Mouse (Mus musculus) midbrain, embryonic 15.5 days (tissue): ENCODE data around the gene Rrp12. TPM values are rescaled to one million over a fixed set of nuclear protein-coding genes. Genes with fewer than 3 reads are reported as not detected.
"Not testable (repeated sequence)": the region's sequence is repeated elsewhere in the genome, so short reads cannot be mapped to it uniquely, and the experiment has no call there.

ENCODE experiments used
- ATAC-seq: fragments of 200-750 bp; cut with Nextera tagmentation; replicated peaks from 2 replicates; pipeline ENCODE4 v1.8.0; 2017; ENCODE audit warnings: moderate TSS enrichment
- H3K27ac ChIP-seq: fragments of 300-500 bp; sonication (generic); 2 replicates; pipeline ENCODE4 v1.5.1; 2015; ENCODE audit warnings: mild to moderate bottlenecking, inconsistent platforms
- H3K27me3 ChIP-seq: fragments of 300-500 bp; sonication (generic); replicated peaks from 2 replicates; pipeline ENCODE4 v1.6.1; 2015; ENCODE audit warnings: inconsistent platforms
- H3K36me3 ChIP-seq: fragments of 300-500 bp; sonication (generic); replicated peaks from 2 replicates; pipeline ENCODE4 v1.6.1; 2015; ENCODE audit warnings: inconsistent platforms
- H3K4me1 ChIP-seq: fragments of 300-500 bp; sonication (generic); 2 replicates; pipeline ENCODE4 v1.6.1; 2015; ENCODE audit warnings: inconsistent platforms
- H3K4me2 ChIP-seq: fragments of 300-500 bp; sonication (generic); 2 replicates; pipeline ENCODE4 v1.6.1; 2015; ENCODE audit warnings: inconsistent platforms, mild to moderate bottlenecking, moderate library complexity
- H3K4me3 ChIP-seq: fragments of 300-500 bp; sonication (generic); 2 replicates; pipeline ENCODE4 v1.5.1; 2015; ENCODE audit warnings: mild to moderate bottlenecking, inconsistent platforms
- H3K9ac ChIP-seq: fragments of 300-500 bp; sonication (generic); 2 replicates; pipeline ENCODE4 v1.6.1; 2015; ENCODE audit warnings: mild to moderate bottlenecking, inconsistent platforms
- H3K9me3 ChIP-seq: fragments of 300-500 bp; sonication (generic); 2 replicates; pipeline ENCODE4 v1.6.1; 2016; ENCODE audit warnings: inconsistent platforms
- WGBS: fragments of 180-500 bp; shearing (Covaris S2); methylation state at CpG from one replicate; pipeline ENCODE4 v1.1.7; 2015; ENCODE audit warnings: mixed read lengths; 5-methylcytosine and 5-hydroxymethylcytosine counted together
- polyA plus RNA-seq: library from polyadenylated mRNA; unstranded; fragments of >200 nt; fragmentation: Nextera tagmentation; extraction: Ambion mirVana; gene quantifications from 2 replicates; pipeline ENCODE4 v1.2.1, GENCODE M21; 2015

Rrp12 gene
- polyA plus RNA-seq, 1 experiment from 2014 or later: 18.5 TPM

GRCm38 (mm10) chr19:41857086-41857762 lies 38.7 kb downstream of the Rrp12 start:
- peaks cover 9% of the 10 kb centered on the region; the same call in 1 of the 2 replicates for H3K36me3 ChIP-seq
- H3K4me2 ChIP-seq: no peak overlapping the region
- H3K9me3 ChIP-seq: no peaks in the 10 kb centered on the region
- H3K27me3 ChIP-seq: no peaks in the 10 kb centered on the region
- no peak overlapping the region for H3K4me3 ChIP-seq
- WGBS: 93% methylated on average over 5 of the region's 5 CpGs
- no peaks in the 10 kb centered on the region for H3K4me1 ChIP-seq
- ATAC-seq: no peak
- no peak overlapping the region for H3K27ac ChIP-seq
- H3K9ac ChIP-seq: no peak overlapping the region

GRCm38 (mm10) chr19:41852423-41852822 lies 43.5 kb downstream of the Rrp12 start:
- Histone ChIP-seq H3K9ac (no peak overlapping the region), H3K4me1 (peaks cover 18% of the 10 kb centered on the region), H3K4me3 (no peak overlapping the region), H3K27me3 (no peaks in the 10 kb centered on the region), H3K4me2 (no peak overlapping the region), H3K36me3 (no peaks in the 10 kb centered on the region), H3K9me3 (no peaks in the 10 kb centered on the region), H3K27ac (no peak overlapping the region)
- ATAC-seq: no peak
- 96% methylated on average over 4 of the region's 4 CpGs for WGBS

- Histone ChIP-seq H3K27ac (peak overlapping the region; percentile 74), H3K4me2 (peak overlapping the region; percentile 25; the same call in 1 of the 2 replicates), H3K9me3 (no peaks in the 10 kb centered on the region), H3K36me3 (no peaks in the 10 kb centered on the region), H3K4me1 (peaks cover 27% of the 10 kb centered on the region), H3K9ac (peak overlapping the region; percentile 17; the same call in 1 of the 2 replicates), H3K27me3 (no peaks in the 10 kb centered on the region), H3K4me3 (no peak overlapping the region)
- no peak for ATAC-seq
- 15% methylated on average over 14 of the region's 14 CpGs for WGBS
Measured at GRCm38 (mm10) chr19:41850719-41851543, 45.0 kb downstream of the Rrp12 start.

- no peak for ATAC-seq
- 12% methylated on average over 6 of the region's 6 CpGs for WGBS
- Histone ChIP-seq H3K4me1 (peaks cover 30% of the 10 kb centered on the region), H3K9me3 (no peaks in the 10 kb centered on the region), H3K4me2 (peak overlapping the region; percentile 25; the same call in 1 of the 2 replicates), H3K27ac (peak overlapping the region; percentile 74), H3K36me3 (no peaks in the 10 kb centered on the region), H3K27me3 (no peaks in the 10 kb centered on the region), H3K4me3 (no peak overlapping the region), H3K9ac (peak overlapping the region; percentile 17; the same call in 1 of the 2 replicates)
Measured at GRCm38 (mm10) chr19:41850021-41850718, 45.8 kb downstream of the Rrp12 start.

- ATAC-seq: peak; percentile 96
- H3K4me2 ChIP-seq: peak within 1 kb of the TSS; percentile 74
- no peaks in the 10 kb centered on the region for H3K9me3 ChIP-seq
- no peaks in the 10 kb centered on the region for H3K36me3 ChIP-seq
- H3K27me3 ChIP-seq: no peaks in the 10 kb centered on the region
- peaks cover 30% of the 10 kb centered on the region for H3K4me1 ChIP-seq
- peak within 1 kb of the TSS; percentile 95 for H3K27ac ChIP-seq
- peak within 1 kb of the TSS; percentile 59 for H3K9ac ChIP-seq
- peak within 1 kb of the TSS; percentile 73 for H3K4me3 ChIP-seq
- under 1% methylated on average over 70 of the region's 72 CpGs for WGBS
Measured at GRCm38 (mm10) chr19:41847992-41848851, 47.8 kb downstream of the Rrp12 start, which contains the start of gene Frat2. Frat2 (minus strand) TSS chr19:41848132.

- not testable (repeated sequence) for H3K36me3 ChIP-seq
- WGBS: under 1% methylated on average over 47 of the region's 53 CpGs
- ATAC-seq: peak; percentile 70
Measured at GRCm38 (mm10) chr19:41847614-41847991, 48.4 kb downstream of the Rrp12 start.

GRCm38 (mm10) chr19:41847091-41847581 lies 48.8 kb downstream of the Rrp12 start:
- WGBS: under 1% methylated on average over 63 of the region's 64 CpGs
- no peaks in the 10 kb centered on the region for H3K9me3 ChIP-seq
- peak overlapping the region; percentile 59 for H3K9ac ChIP-seq
- peaks cover 30% of the 10 kb centered on the region for H3K4me1 ChIP-seq
- peak overlapping the region; percentile 73 for H3K4me3 ChIP-seq
- H3K27me3 ChIP-seq: no peaks in the 10 kb centered on the region
- ATAC-seq: peak; percentile 11
- H3K27ac ChIP-seq: peak overlapping the region; percentile 95
- peak overlapping the region; percentile 74 for H3K4me2 ChIP-seq
- no peaks in the 10 kb centered on the region for H3K36me3 ChIP-seq

More at GRCm38 (mm10) chr19:41847614-41847991, 48.4 kb downstream of the Rrp12 start:
- H3K27ac ChIP-seq: peak overlapping the region; percentile 95
- H3K9ac ChIP-seq: peak overlapping the region; percentile 59
- peaks cover 30% of the 10 kb centered on the region for H3K4me1 ChIP-seq
- H3K4me3 ChIP-seq: peak overlapping the region; percentile 73
- H3K9me3 ChIP-seq, H3K27me3 ChIP-seq: not testable (repeated sequence)
- peak overlapping the region; percentile 74 for H3K4me2 ChIP-seq

GRCm38 (mm10) chr19:41846366-41847090 lies 49.4 kb downstream of the Rrp12 start:
- H3K27me3 ChIP-seq: no peaks in the 10 kb centered on the region
- 13% methylated on average over 21 of the region's 21 CpGs for WGBS
- no peaks in the 10 kb centered on the region for H3K36me3 ChIP-seq
- H3K9me3 ChIP-seq: no peaks in the 10 kb centered on the region
- H3K4me1 ChIP-seq: peaks cover 30% of the 10 kb centered on the region
- peak overlapping the region; percentile 95; the same call in 1 of the 2 replicates for H3K27ac ChIP-seq
- ATAC-seq: no peak
- H3K9ac ChIP-seq: peak overlapping the region; percentile 59
- H3K4me3 ChIP-seq: peak overlapping the region; percentile 73
- H3K4me2 ChIP-seq: peak overlapping the region; percentile 74

GRCm38 (mm10) chr19:41844345-41844744 lies 51.6 kb downstream of the Rrp12 start:
- H3K27me3 ChIP-seq: no peaks in the 10 kb centered on the region

GRCm38 (mm10) chr19:41842706-41843105 lies 53.3 kb downstream of the Rrp12 start:
- no peak for ATAC-seq
- no peak overlapping the region for H3K27ac ChIP-seq
- H3K4me2 ChIP-seq: no peak overlapping the region
- WGBS: 88% methylated on average over 4 of the region's 4 CpGs
- H3K36me3 ChIP-seq: no peaks in the 10 kb centered on the region
- peaks cover 12% of the 10 kb centered on the region for H3K4me1 ChIP-seq
- no peaks in the 10 kb centered on the region for H3K9me3 ChIP-seq
- H3K9ac ChIP-seq: no peak overlapping the region
- no peak overlapping the region for H3K4me3 ChIP-seq
- H3K27me3 ChIP-seq: no peaks in the 10 kb centered on the region

More at GRCm38 (mm10) chr19:41844345-41844744, 51.6 kb downstream of the Rrp12 start:
- H3K4me3 ChIP-seq: no peak overlapping the region
- H3K4me2 ChIP-seq: no peak overlapping the region
- ATAC-seq: no peak
- H3K27ac ChIP-seq: no peak overlapping the region
- WGBS: 84% methylated on average over 6 of the region's 6 CpGs
- no peak overlapping the region for H3K9ac ChIP-seq
- H3K4me1 ChIP-seq: peaks cover 12% of the 10 kb centered on the region
- no peaks in the 10 kb centered on the region for H3K36me3 ChIP-seq
- no peaks in the 10 kb centered on the region for H3K9me3 ChIP-seq

GRCm38 (mm10) chr19:41842196-41842595 lies 53.8 kb downstream of the Rrp12 start:
- H3K9me3 ChIP-seq: no peaks in the 10 kb centered on the region
- peaks cover 12% of the 10 kb centered on the region for H3K4me1 ChIP-seq
- ATAC-seq: no peak
- 83% methylated on average over 4 of the region's 4 CpGs for WGBS
- H3K36me3 ChIP-seq: no peaks in the 10 kb centered on the region
- no peak overlapping the region for H3K9ac ChIP-seq
- H3K27ac ChIP-seq: no peak overlapping the region
- no peaks in the 10 kb centered on the region for H3K27me3 ChIP-seq
- H3K4me2 ChIP-seq: no peak overlapping the region
- H3K4me3 ChIP-seq: no peak overlapping the region
